Mouse (Mus musculus) left cerebral cortex, postnatal 10 days (tissue): ENCODE results near the gene Ccdc122. TPM values are rescaled to one million over a fixed set of nuclear protein-coding genes. Genes with fewer than 3 reads are reported as not detected.
"Not testable (repeated sequence)": the region's sequence is repeated elsewhere in the genome, so short reads cannot be mapped to it uniquely, and the experiment has no call there.

Source experiments
- DNase-seq, 2 experiments: peaks; one replicate each; pipeline ENCODE4 v3.0.0; 2021 to 2022; ENCODE audit warnings: low spot score in 2 of 2, mixed read lengths in 1 of 2; ENCODE audit errors: extremely low spot score in 1 of 2
- intact Hi-C: fragments of 180-260 bp; cut with DNase I; formaldehyde crosslinking; loops from one replicate; pipeline ENCODE4 v1.15.1; 2025
- total RNA-seq, 2 experiments: library from RNA; stranded (reverse); gene quantifications; 2 replicates each; pipeline ENCODE4 v1.2.3; 2021

Ccdc122 gene
- total RNA-seq: under 1 TPM; 0.69 to 0.93 TPM

GRCm38 (mm10) chr14:77036226-77037046 is at the start of gene Ccdc122, which contains the start of gene Lacc1:
Gene Ccdc122 (plus strand): TSS chr14:77036772.
Gene Lacc1 (minus strand): TSS chr14:77036904.
- intact Hi-C loops: no loop called here

GRCm38 (mm10) chr14:76990351-76990750 is 46.2 kb upstream of the Ccdc122 start:
- DNase-seq, intact Hi-C loops: not testable (repeated sequence)

More at GRCm38 (mm10) chr14:77036226-77037046, at the start of gene Ccdc122, which contains the start of gene Lacc1:
- peak in 1 of 2 experiments; percentile 83 for DNase-seq

GRCm38 (mm10) chr14:77004740-77005139 is 31.8 kb upstream of the Ccdc122 start:
- intact Hi-C loops: loop anchor here (5.0 to 10.0 kb wide), 2 partner anchors 117 to 240 kb away; no protein-coding TSS in a partner anchor
- no peak for DNase-seq

- intact Hi-C loops: loop anchor here (5.0 to 10.0 kb wide), 2 partner anchors 118 to 241 kb away; no protein-coding TSS in a partner anchor
- peak in 1 of 2 experiments; percentile 54 for DNase-seq
Measured at GRCm38 (mm10) chr14:77005566-77005965, 31.0 kb upstream of the Ccdc122 start.

- intact Hi-C loops: loop anchor here (2.0 to 10.0 kb wide), 3 partner anchors 121 to 505 kb away; no protein-coding TSS in a partner anchor
- DNase-seq: peak; percentile 52 to 85
Measured at GRCm38 (mm10) chr14:77008238-77008637, 28.3 kb upstream of the Ccdc122 start.

- intact Hi-C loops: loop anchor here (2.0 to 10.0 kb wide), 3 partner anchors 533 to 897 kb away; partner anchors contain the start of genes Gpalpp1 and Nufip1
- DNase-seq: peak; percentile 55 to 72
Measured at GRCm38 (mm10) chr14:77011804-77012203, 24.8 kb upstream of the Ccdc122 start.

GRCm38 (mm10) chr14:77016783-77017182 is 19.8 kb upstream of the Ccdc122 start:
- intact Hi-C loops: loop anchor here (10.0 kb wide), 2 partner anchors 862 to 902 kb away; partner anchors contain the start of genes Gpalpp1 and Nufip1
- DNase-seq: not testable (repeated sequence)

- DNase-seq: no peak
- intact Hi-C loops: loop anchor here (10.0 kb wide), 2 partner anchors 862 to 902 kb away; partner anchors contain the start of genes Gpalpp1 and Nufip1
Measured at GRCm38 (mm10) chr14:77017211-77017610, 19.4 kb upstream of the Ccdc122 start.

GRCm38 (mm10) chr14:77024499-77024898 is 12.1 kb upstream of the Ccdc122 start:
- intact Hi-C loops: no loop called here
- DNase-seq: no peak

GRCm38 (mm10) chr14:77029319-77030054 is 7.1 kb upstream of the Ccdc122 start:
- no peak for DNase-seq
- intact Hi-C loops: no loop called here

- intact Hi-C loops: no loop called here
- DNase-seq: no peak
Measured at GRCm38 (mm10) chr14:77030808-77031207, 5.8 kb upstream of the Ccdc122 start.

GRCm38 (mm10) chr14:77032433-77032832 is 4.1 kb upstream of the Ccdc122 start:
- intact Hi-C loops: no loop called here
- DNase-seq: no peak

- DNase-seq: no peak
- intact Hi-C loops: no loop called here
Measured at GRCm38 (mm10) chr14:77033391-77033790, 3.2 kb upstream of the Ccdc122 start.

- no peak for DNase-seq
- intact Hi-C loops: no loop called here
Measured at GRCm38 (mm10) chr14:77034175-77034915, 2.2 kb upstream of the Ccdc122 start.

GRCm38 (mm10) chr14:77034970-77035369 is 1.6 kb upstream of the Ccdc122 start:
- DNase-seq: no peak
- intact Hi-C loops: no loop called here

GRCm38 (mm10) chr14:77037330-77037729 is 758 bp downstream of the Ccdc122 start:
- intact Hi-C loops: no loop called here
- DNase-seq: no peak

GRCm38 (mm10) chr14:77037832-77038425 is 1.4 kb downstream of the Ccdc122 start:
- no peak for DNase-seq
- intact Hi-C loops: no loop called here

- DNase-seq: no peak
- intact Hi-C loops: no loop called here
Measured at GRCm38 (mm10) chr14:77053288-77053687, 16.7 kb downstream of the Ccdc122 start.
